Mouse (Mus musculus): ENCODE results near the gene Itpr2. TPM values are rescaled to one million over a fixed set of nuclear protein-coding genes. Genes with fewer than 3 reads are reported as not detected.

Itpr2 gene
- polyA plus RNA-seq, 1 experiment from 2014 or later: 33.6 TPM

- no peaks in the 10 kb centered on the region for H3K9me3 ChIP-seq (replicated peaks; ENCODE audit: control insufficient read depth, low read length)
- no peak overlapping the region for H3K9ac ChIP-seq (ENCODE audit: low read depth, low read length)
- no peaks in the 10 kb centered on the region for H3K36me3 ChIP-seq (ENCODE audit: control insufficient read depth, insufficient read depth, low read length)
- ATAC-seq (replicated peaks; ENCODE audit: insufficient number of reproducible peaks, low FRiP score, low TSS enrichment): no peak
- no peaks in the 10 kb centered on the region for H3K4me1 ChIP-seq (ENCODE audit: control insufficient read depth, insufficient read depth, low read length)
- WGBS (ENCODE audit: insufficient replicate concordance): 60% methylated on average over 12 of the region's 12 CpGs
- H3K4me2 ChIP-seq: no peak overlapping the region
- H3K27ac ChIP-seq (ENCODE audit: low read depth, low read length): no peak overlapping the region
- no peaks in the 10 kb centered on the region for H3K27me3 ChIP-seq (ENCODE audit: control insufficient read depth, insufficient read depth, low read length)
- H3K4me3 ChIP-seq (ENCODE audit: low read depth, low read length): no peak overlapping the region
Observed at GRCm38 (mm10) chr6:146436916-146437496, 65.0 kb downstream of the Itpr2 start.

GRCm38 (mm10) chr6:146434217-146434616, 67.8 kb downstream of the Itpr2 start:
- H3K9me3 ChIP-seq (replicated peaks; ENCODE audit: control insufficient read depth, low read length): no peaks in the 10 kb centered on the region
- H3K4me2 ChIP-seq: no peak overlapping the region
- WGBS (ENCODE audit: insufficient replicate concordance): 70% methylated on average over 2 of the region's 2 CpGs
- H3K4me1 ChIP-seq (ENCODE audit: control insufficient read depth, insufficient read depth, low read length): no peaks in the 10 kb centered on the region
- no peak for ATAC-seq (replicated peaks; ENCODE audit: insufficient number of reproducible peaks, low FRiP score, low TSS enrichment)
- H3K27ac ChIP-seq (ENCODE audit: low read depth, low read length): no peak overlapping the region
- H3K9ac ChIP-seq (ENCODE audit: low read depth, low read length): no peak overlapping the region
- no peaks in the 10 kb centered on the region for H3K27me3 ChIP-seq (ENCODE audit: control insufficient read depth, insufficient read depth, low read length)
- no peak overlapping the region for H3K4me3 ChIP-seq (ENCODE audit: low read depth, low read length)
- H3K36me3 ChIP-seq (ENCODE audit: control insufficient read depth, insufficient read depth, low read length): no peaks in the 10 kb centered on the region

GRCm38 (mm10) chr6:146432218-146432865, 69.7 kb downstream of the Itpr2 start:
- Histone ChIP-seq H3K27me3 (ENCODE audit: control insufficient read depth, insufficient read depth, low read length) (no peaks in the 10 kb centered on the region), H3K36me3 (ENCODE audit: control insufficient read depth, insufficient read depth, low read length) (no peaks in the 10 kb centered on the region), H3K9me3 (replicated peaks; ENCODE audit: control insufficient read depth, low read length) (no peaks in the 10 kb centered on the region), H3K4me2 (no peak overlapping the region), H3K27ac (ENCODE audit: low read depth, low read length) (no peak overlapping the region), H3K4me1 (ENCODE audit: control insufficient read depth, insufficient read depth, low read length) (no peaks in the 10 kb centered on the region), H3K4me3 (ENCODE audit: low read depth, low read length) (no peak overlapping the region), H3K9ac (ENCODE audit: low read depth, low read length) (no peak overlapping the region)
- ATAC-seq (replicated peaks; ENCODE audit: insufficient number of reproducible peaks, low FRiP score, low TSS enrichment): no peak
- 75% methylated on average over 8 of the region's 8 CpGs for WGBS (ENCODE audit: insufficient replicate concordance)

- Histone ChIP-seq H3K4me3 (ENCODE audit: low read depth, low read length) (no peak overlapping the region), H3K9ac (ENCODE audit: low read depth, low read length) (no peak overlapping the region), H3K4me2 (no peak overlapping the region), H3K4me1 (ENCODE audit: control insufficient read depth, insufficient read depth, low read length) (no peaks in the 10 kb centered on the region), H3K27me3 (ENCODE audit: control insufficient read depth, insufficient read depth, low read length) (no peaks in the 10 kb centered on the region), H3K9me3 (replicated peaks; ENCODE audit: control insufficient read depth, low read length) (no peaks in the 10 kb centered on the region), H3K36me3 (ENCODE audit: control insufficient read depth, insufficient read depth, low read length) (no peaks in the 10 kb centered on the region), H3K27ac (ENCODE audit: low read depth, low read length) (no peak overlapping the region)
- ATAC-seq (replicated peaks; ENCODE audit: insufficient number of reproducible peaks, low FRiP score, low TSS enrichment): no peak
- WGBS (ENCODE audit: insufficient replicate concordance): 86% methylated on average over 7 of the region's 7 CpGs
Observed at GRCm38 (mm10) chr6:146431777-146432176, 70.2 kb downstream of the Itpr2 start.

GRCm38 (mm10) chr6:146429694-146430380, 72.2 kb downstream of the Itpr2 start:
- ATAC-seq (replicated peaks; ENCODE audit: insufficient number of reproducible peaks, low FRiP score, low TSS enrichment): peak; percentile 31; the same call in 1 of the 2 replicates
- no peak overlapping the region for H3K4me2 ChIP-seq
- H3K9ac ChIP-seq (ENCODE audit: low read depth, low read length): no peak overlapping the region
- 51% methylated on average over 9 of the region's 9 CpGs for WGBS (ENCODE audit: insufficient replicate concordance)
- H3K27me3 ChIP-seq (ENCODE audit: control insufficient read depth, insufficient read depth, low read length): no peaks in the 10 kb centered on the region
- H3K9me3 ChIP-seq (replicated peaks; ENCODE audit: control insufficient read depth, low read length): no peaks in the 10 kb centered on the region
- H3K36me3 ChIP-seq (ENCODE audit: control insufficient read depth, insufficient read depth, low read length): no peaks in the 10 kb centered on the region
- no peak overlapping the region for H3K27ac ChIP-seq (ENCODE audit: low read depth, low read length)
- no peaks in the 10 kb centered on the region for H3K4me1 ChIP-seq (ENCODE audit: control insufficient read depth, insufficient read depth, low read length)
- no peak overlapping the region for H3K4me3 ChIP-seq (ENCODE audit: low read depth, low read length)

- no peak overlapping the region for H3K4me2 ChIP-seq
- no peaks in the 10 kb centered on the region for H3K27me3 ChIP-seq (ENCODE audit: control insufficient read depth, insufficient read depth, low read length)
- no peaks in the 10 kb centered on the region for H3K36me3 ChIP-seq (ENCODE audit: control insufficient read depth, insufficient read depth, low read length)
- ATAC-seq (replicated peaks; ENCODE audit: insufficient number of reproducible peaks, low FRiP score, low TSS enrichment): no peak
- H3K9me3 ChIP-seq (replicated peaks; ENCODE audit: control insufficient read depth, low read length): no peaks in the 10 kb centered on the region
- 77% methylated on average over 3 of the region's 3 CpGs for WGBS (ENCODE audit: insufficient replicate concordance)
- no peaks in the 10 kb centered on the region for H3K4me1 ChIP-seq (ENCODE audit: control insufficient read depth, insufficient read depth, low read length)
- H3K9ac ChIP-seq (ENCODE audit: low read depth, low read length): no peak overlapping the region
- no peak overlapping the region for H3K27ac ChIP-seq (ENCODE audit: low read depth, low read length)
- no peak overlapping the region for H3K4me3 ChIP-seq (ENCODE audit: low read depth, low read length)
Observed at GRCm38 (mm10) chr6:146424778-146425177, 77.2 kb downstream of the Itpr2 start.

- no peak overlapping the region for H3K9ac ChIP-seq (ENCODE audit: low read depth, low read length)
- H3K4me2 ChIP-seq: no peak overlapping the region
- H3K4me3 ChIP-seq (ENCODE audit: low read depth, low read length): no peak overlapping the region
- H3K4me1 ChIP-seq (ENCODE audit: control insufficient read depth, insufficient read depth, low read length): peaks cover under 1% of the 10 kb centered on the region; the same call in 1 of the 2 replicates
- no peak for ATAC-seq (replicated peaks; ENCODE audit: insufficient number of reproducible peaks, low FRiP score, low TSS enrichment)
- H3K27ac ChIP-seq (ENCODE audit: low read depth, low read length): no peak overlapping the region
- no peaks in the 10 kb centered on the region for H3K27me3 ChIP-seq (ENCODE audit: control insufficient read depth, insufficient read depth, low read length)
- no peaks in the 10 kb centered on the region for H3K36me3 ChIP-seq (ENCODE audit: control insufficient read depth, insufficient read depth, low read length)
- 80% methylated on average over 6 of the region's 6 CpGs for WGBS (ENCODE audit: insufficient replicate concordance)
- no peaks in the 10 kb centered on the region for H3K9me3 ChIP-seq (replicated peaks; ENCODE audit: control insufficient read depth, low read length)
Observed at GRCm38 (mm10) chr6:146424326-146424725, 77.7 kb downstream of the Itpr2 start.

- Histone ChIP-seq H3K9ac (ENCODE audit: low read depth, low read length) (no peak overlapping the region), H3K9me3 (replicated peaks; ENCODE audit: control insufficient read depth, low read length) (no peaks in the 10 kb centered on the region), H3K4me1 (ENCODE audit: control insufficient read depth, insufficient read depth, low read length) (peaks cover 2% of the 10 kb centered on the region; the same call in 1 of the 2 replicates), H3K27me3 (ENCODE audit: control insufficient read depth, insufficient read depth, low read length) (no peaks in the 10 kb centered on the region), H3K4me2 (no peak overlapping the region), H3K27ac (ENCODE audit: low read depth, low read length) (no peak overlapping the region), H3K36me3 (ENCODE audit: control insufficient read depth, insufficient read depth, low read length) (no peaks in the 10 kb centered on the region; the same call in 1 of the 2 replicates), H3K4me3 (ENCODE audit: low read depth, low read length) (no peak overlapping the region)
- ATAC-seq (replicated peaks; ENCODE audit: insufficient number of reproducible peaks, low FRiP score, low TSS enrichment): no peak
- WGBS (ENCODE audit: insufficient replicate concordance): 26% methylated on average over 6 of the region's 6 CpGs
Observed at GRCm38 (mm10) chr6:146420718-146421117, 81.3 kb downstream of the Itpr2 start.

Data from heart, embryonic 11.5 days (tissue).